Mouse (Mus musculus) MEL (cell line): ENCODE data around the gene Nras. TPM values are rescaled to one million over a fixed set of nuclear protein-coding genes. Genes with fewer than 3 reads are reported as not detected.

ENCODE experiments used
- DNase-seq: peaks from one replicate; pipeline ENCODE4 v3.0.0; 2011; ENCODE audit warnings: low read depth, low spot score
- H3K27ac ChIP-seq: 2 replicates; pipeline ENCODE4 v1.5.1; 2012; ENCODE audit warnings: low read depth, mild to moderate bottlenecking, control low read depth, low read length, moderate library complexity; ENCODE audit not compliant: control insufficient read depth
- H3K27me3 ChIP-seq, 2 experiments: fragments of 150-350 bp in 1 of 2; sonication (generic) in 1 of 2; 2 replicates each; pipeline ENCODE4 v1.6.1; 2012; ENCODE audit warnings: low read length in 2 of 2, mild to moderate bottlenecking in 2 of 2, improper control_type of control experiment in 1 of 2, moderate library complexity in 1 of 2; ENCODE audit not compliant: insufficient read depth in 2 of 2, control insufficient read depth in 1 of 2
- H3K36me3 ChIP-seq, 2 experiments: 2 replicates each; pipeline ENCODE4 v1.6.1; 2012 to 2014; ENCODE audit warnings: low read length in 2 of 2, improper control_type of control experiment in 1 of 2, inconsistent platforms in 1 of 2, mild to moderate bottlenecking in 1 of 2; ENCODE audit not compliant: insufficient read depth in 2 of 2, control insufficient read depth in 1 of 2
- H3K4me1 ChIP-seq, 2 experiments: fragments of 150-350 bp in 1 of 2; sonication (generic) in 1 of 2; 2 replicates each; pipeline ENCODE4 v1.6.1; 2012; ENCODE audit warnings: low read length in 2 of 2, improper control_type of control experiment in 1 of 2, mild to moderate bottlenecking in 1 of 2; ENCODE audit not compliant: insufficient read depth in 2 of 2, control insufficient read depth in 1 of 2
- H3K4me3 ChIP-seq, 2 experiments: fragments of 150-350 bp in 1 of 2; sonication (generic) in 1 of 2; 2 replicates each; pipeline ENCODE4 v1.5.1; 2012; ENCODE audit warnings: low read depth in 2 of 2, low read length in 2 of 2, mild to moderate bottlenecking in 2 of 2, moderate library complexity in 2 of 2, control low read depth in 1 of 2, improper control_type of control experiment in 1 of 2; ENCODE audit not compliant: control insufficient read depth in 1 of 2, insufficient read depth in 1 of 2
- H3K79me2 ChIP-seq: 2 replicates; pipeline ENCODE4 v1.6.1; 2012; ENCODE audit warnings: mild to moderate bottlenecking, low read length, moderate library complexity; ENCODE audit not compliant: control insufficient read depth, poor library complexity, insufficient read depth
- H3K9ac ChIP-seq: 2 replicates; pipeline ENCODE4 v1.6.1; 2012; ENCODE audit warnings: low read depth, mild to moderate bottlenecking, control low read depth, low read length, moderate library complexity; ENCODE audit not compliant: control insufficient read depth, poor library complexity, severe bottlenecking
- H3K9me3 ChIP-seq: fragments of 150-350 bp; sonication (generic); replicated peaks from 2 replicates; pipeline ENCODE4 v1.6.1; 2012; ENCODE audit warnings: mild to moderate bottlenecking, low read length, improper control_type of control experiment, moderate library complexity; ENCODE audit not compliant: insufficient read depth
- CHD1 ChIP-seq: IDR thresholded peaks from 2 replicates; pipeline ENCODE4 v1.6.1; 2012; ENCODE audit warnings: low read depth, mild to moderate bottlenecking, inconsistent platforms, low read length, improper control_type of control experiment
- CHD2 ChIP-seq: IDR thresholded peaks from 2 replicates; pipeline ENCODE4 v1.6.1; 2011; ENCODE audit warnings: low read length, improper control_type of control experiment
- CTCF ChIP-seq, 3 experiments: IDR thresholded peaks in 2 of 3; conservative IDR thresholded peaks in 1 of 3; 2 replicates each; pipeline ENCODE4 v1.5.1; 2011 to 2012; ENCODE audit warnings: low read length in 3 of 3, low read depth in 2 of 3, mild to moderate bottlenecking in 2 of 3, improper control_type of control experiment in 1 of 3, inconsistent platforms in 1 of 3, mixed read lengths in 1 of 3, moderate library complexity in 1 of 3; ENCODE audit not compliant: control insufficient read depth in 1 of 3, insufficient read depth in 1 of 3, poor library complexity in 1 of 3, severe bottlenecking in 1 of 3
- E2F4 ChIP-seq: IDR thresholded peaks from 2 replicates; pipeline ENCODE4 v1.6.1; 2011; ENCODE audit warnings: low read depth, low read length, improper control_type of control experiment, borderline replicate concordance
- ELF1 ChIP-seq: IDR thresholded peaks from 2 replicates; pipeline ENCODE4 v1.6.1; 2014; ENCODE audit warnings: low read depth, mild to moderate bottlenecking, inconsistent platforms, low read length, improper control_type of control experiment, moderate library complexity
- EP300 ChIP-seq, 2 experiments: IDR thresholded peaks; 2 replicates each; pipeline ENCODE4 v1.6.1; 2011; ENCODE audit warnings: improper control_type of control experiment in 2 of 2, low read length in 2 of 2, low read depth in 1 of 2, mild to moderate bottlenecking in 1 of 2
- GABPA ChIP-seq: IDR thresholded peaks from 2 replicates; pipeline ENCODE4 v1.6.1; 2012; ENCODE audit warnings: low read depth, mild to moderate bottlenecking, inconsistent platforms, low read length, improper control_type of control experiment, moderate library complexity
- HCFC1 ChIP-seq: IDR thresholded peaks from 2 replicates; pipeline ENCODE4 v1.6.1; 2012; ENCODE audit warnings: low read depth, mild to moderate bottlenecking, inconsistent platforms, low read length, improper control_type of control experiment, moderate library complexity
- JUND ChIP-seq: IDR thresholded peaks from 2 replicates; pipeline ENCODE4 v1.6.1; 2011; ENCODE audit warnings: low read depth, mild to moderate bottlenecking, improper control_type of control experiment, low read length
- KAT2A ChIP-seq: conservative IDR thresholded peaks from 2 replicates; pipeline ENCODE4 v1.6.1; 2012; ENCODE audit warnings: low read depth, low read length, improper control_type of control experiment, inconsistent platforms
- MAFK ChIP-seq: IDR thresholded peaks from 2 replicates; pipeline ENCODE4 v1.6.1; 2011; ENCODE audit warnings: low read depth, mild to moderate bottlenecking, low read length, improper control_type of control experiment, borderline replicate concordance
- MAX ChIP-seq: IDR thresholded peaks from 2 replicates; pipeline ENCODE4 v1.6.1; 2011; ENCODE audit warnings: low read length, improper control_type of control experiment
- MAZ ChIP-seq: IDR thresholded peaks from 2 replicates; pipeline ENCODE4 v1.6.1; 2012; ENCODE audit warnings: low read depth, mild to moderate bottlenecking, inconsistent platforms, low read length, improper control_type of control experiment
- MEF2A ChIP-seq: IDR thresholded peaks from 2 replicates; pipeline ENCODE4 v1.6.1; 2014; ENCODE audit warnings: low read depth, mild to moderate bottlenecking, inconsistent platforms, low read length, improper control_type of control experiment; ENCODE audit not compliant: poor library complexity, insufficient replicate concordance, severe bottlenecking; ENCODE audit errors: extremely low read depth
- MXI1 ChIP-seq: IDR thresholded peaks from 2 replicates; pipeline ENCODE4 v1.6.1; 2011; ENCODE audit warnings: mild to moderate bottlenecking, low read depth, low read length, improper control_type of control experiment
- MYB ChIP-seq: IDR thresholded peaks from 2 replicates; pipeline ENCODE4 v1.6.1; 2011; ENCODE audit warnings: mild to moderate bottlenecking, low read depth, low read length, improper control_type of control experiment
- NELFE ChIP-seq: IDR thresholded peaks from 2 replicates; pipeline ENCODE4 v1.6.1; 2011; ENCODE audit warnings: low read depth, low read length, improper control_type of control experiment
- NRF1 ChIP-seq: IDR thresholded peaks from 2 replicates; pipeline ENCODE4 v1.6.1; 2014; ENCODE audit warnings: low read depth, mild to moderate bottlenecking, inconsistent platforms, low read length, improper control_type of control experiment, moderate library complexity; ENCODE audit not compliant: poor library complexity, insufficient read depth, severe bottlenecking
- POLR2A ChIP-seq, 2 experiments: IDR thresholded peaks; 2 replicates each; pipeline ENCODE4 v1.6.1; 2011 to 2012; ENCODE audit warnings: low read length in 2 of 2, mild to moderate bottlenecking in 2 of 2, control low read depth in 1 of 2, improper control_type of control experiment in 1 of 2, low read depth in 1 of 2, moderate library complexity in 1 of 2; ENCODE audit not compliant: control insufficient read depth in 1 of 2, insufficient read depth in 1 of 2, poor library complexity in 1 of 2
- POLR2AphosphoS2 ChIP-seq: IDR thresholded peaks from 2 replicates; pipeline ENCODE4 v1.6.1; 2011; ENCODE audit warnings: low read length, improper control_type of control experiment
- RAD21 ChIP-seq: IDR thresholded peaks from 2 replicates; pipeline ENCODE4 v1.6.1; 2011; ENCODE audit warnings: mild to moderate bottlenecking, low read depth, low read length, improper control_type of control experiment
- RCOR1 ChIP-seq: IDR thresholded peaks from 2 replicates; pipeline ENCODE4 v1.6.1; 2012; ENCODE audit warnings: low read depth, mild to moderate bottlenecking, inconsistent platforms, low read length, improper control_type of control experiment
- SMC3 ChIP-seq: IDR thresholded peaks from 2 replicates; pipeline ENCODE4 v1.6.1; 2011; ENCODE audit warnings: low read depth, low read length, improper control_type of control experiment
- TCF12 ChIP-seq: IDR thresholded peaks from 2 replicates; pipeline ENCODE4 v1.6.1; 2014; ENCODE audit warnings: low read depth, mild to moderate bottlenecking, inconsistent platforms, low read length, improper control_type of control experiment, moderate library complexity
- USF1 ChIP-seq: IDR thresholded peaks from 2 replicates; pipeline ENCODE4 v1.6.1; 2014; ENCODE audit warnings: low read depth, mild to moderate bottlenecking, inconsistent platforms, low read length, improper control_type of control experiment, moderate library complexity
- USF2 ChIP-seq, 2 experiments: IDR thresholded peaks; 2 replicates each; pipeline ENCODE4 v1.6.1; 2011 to 2012; ENCODE audit warnings: improper control_type of control experiment in 2 of 2, low read length in 2 of 2, borderline replicate concordance in 1 of 2, inconsistent platforms in 1 of 2, low read depth in 1 of 2, mild to moderate bottlenecking in 1 of 2; ENCODE audit not compliant: insufficient read depth in 1 of 2
- ZC3H11A ChIP-seq: IDR thresholded peaks from 2 replicates; pipeline ENCODE4 v1.6.1; 2012; ENCODE audit warnings: low read depth, mild to moderate bottlenecking, inconsistent platforms, low read length, improper control_type of control experiment
- ZKSCAN1 ChIP-seq: IDR thresholded peaks from 2 replicates; pipeline ENCODE4 v1.6.1; 2012; ENCODE audit warnings: low read depth, mild to moderate bottlenecking, inconsistent platforms, low read length, improper control_type of control experiment, moderate library complexity
- ZMIZ1 ChIP-seq: IDR thresholded peaks from 2 replicates; pipeline ENCODE4 v1.6.1; 2012; ENCODE audit warnings: low read depth, mild to moderate bottlenecking, inconsistent platforms, low read length, improper control_type of control experiment, moderate library complexity
- ZNF384 ChIP-seq: IDR thresholded peaks from 2 replicates; pipeline ENCODE4 v1.6.1; 2012; ENCODE audit warnings: low read depth, mild to moderate bottlenecking, inconsistent platforms, low read length, improper control_type of control experiment
- polyA plus RNA-seq, 2 experiments: library from polyadenylated mRNA; stranded (reverse) in 1 of 2; unstranded in 1 of 2; fragments of >175 nt in 1 of 2; fragments of >200 nt in 1 of 2; gene quantifications; 2 replicates each; pipeline versions ENCODE4 v1.2.1 to v1.2.4; 2012; ENCODE audit warnings: low replicate concordance in 2 of 2, low read depth in 1 of 2; ENCODE audit not compliant: insufficient read length in 2 of 2, insufficient read depth in 1 of 2, missing spikeins in 1 of 2
- total RNA-seq: library from RNA; depleted of rRNA; stranded (reverse); fragments of 300-350 nt; gene quantifications from 2 replicates; pipeline ENCODE4 v1.2.3, GENCODE M21; 2012

Gene Nras
- total and polyA plus RNA-seq, 3 experiments, result 92.0 to 193 (median 95.3) TPM

- peaks cover 15% of the 10 kb centered on the region for H3K79me2 ChIP-seq
- H3K36me3 ChIP-seq, result peaks cover 33 to 55% of the 10 kb centered on the region in 2 experiments
- H3K4me3 ChIP-seq, result no peak overlapping the region
- 0 out of 2 replicates have a peak overlapping the region, but pooled peaks have one; percentile 14 for H3K27ac ChIP-seq
- peaks cover 5 to 25% of the 10 kb centered on the region in 2 experiments; a peak in 3 of 4 replicates for H3K4me1 ChIP-seq
- H3K9ac ChIP-seq, result no peak overlapping the region
- no peak for DNase-seq
- no peak for TF ChIP-seq MAX
- TF ChIP-seq POLR2A (IDR thresholded peaks at IDR 0.05; ENCODE audit: control insufficient read depth in 1 of 2, insufficient read depth in 1 of 2, low read depth in 1 of 2, low read length in 2 of 2, poor library complexity in 1 of 2), result no peak
- TF ChIP-seq EP300 (IDR thresholded peaks at IDR 0.05; ENCODE audit: low read depth in 1 of 2, low read length in 2 of 2), result no peak
- no peak for TF ChIP-seq CHD1
- TF ChIP-seq MAFK, result no peak
- TF ChIP-seq NELFE, result no peak
- no peak for TF ChIP-seq ZC3H11A
- TF ChIP-seq, all 39 proteins: peak for 0
- no peaks in the 10 kb centered on the region for H3K27me3 ChIP-seq
- no peaks in the 10 kb centered on the region for H3K9me3 ChIP-seq
Observed at GRCm38 (mm10) chr3:103040285-103040684, 17.8 kb upstream of the Nras start.

- Histone ChIP-seq H3K27ac (peak overlapping the region; percentile 76), H3K4me3 (no peak overlapping the region), H3K79me2 (peaks cover 11% of the 10 kb centered on the region), H3K9ac (no peak overlapping the region), H3K4me1 (peaks cover 5 to 25% of the 10 kb centered on the region in 2 experiments; a peak in 3 of 4 replicates), H3K36me3 (peaks cover 33 to 55% of the 10 kb centered on the region in 2 experiments), H3K9me3 (no peaks in the 10 kb centered on the region), H3K27me3 (no peaks in the 10 kb centered on the region)
- peak; percentile 64 for DNase-seq
- TF ChIP-seq CTCF (IDR thresholded peaks at IDR 0.05 in 2 of 3, conservative IDR thresholded peaks at IDR 0.05 in 1 of 3; ENCODE audit: control insufficient read depth in 1 of 3, insufficient read depth in 1 of 3, low read depth in 2 of 3, low read length in 3 of 3, poor library complexity in 1 of 3, severe bottlenecking in 1 of 3) (no peak), ZKSCAN1 (no peak), MYB (no peak), POLR2AphosphoS2 (no peak), RAD21 (no peak), MXI1 (peak; percentile 74), ZNF384 (0 out of 2 replicates have a peak, but pooled peaks have one; percentile 44), POLR2A (IDR thresholded peaks at IDR 0.05; ENCODE audit: control insufficient read depth in 1 of 2, insufficient read depth in 1 of 2, low read depth in 1 of 2, low read length in 2 of 2, poor library complexity in 1 of 2) (no peak), MEF2A (no peak), ZMIZ1 (no peak), USF2 (IDR thresholded peaks at IDR 0.05; ENCODE audit: borderline replicate concordance in 1 of 2, insufficient read depth in 1 of 2, low read depth in 1 of 2, low read length in 2 of 2) (no peak), ZC3H11A (no peak), TCF12 (peak; percentile 88), EP300 (IDR thresholded peaks at IDR 0.05; ENCODE audit: low read depth in 1 of 2, low read length in 2 of 2) (peak; percentile 90 to 91), MAFK (no peak), JUND (no peak), MAZ (no peak), HCFC1 (0 out of 2 replicates have a peak, but pooled peaks have one; percentile 11), RCOR1 (peak; percentile 63; the same call in 1 of the 2 replicates), USF1 (no peak), SMC3 (no peak), ELF1 (no peak), GABPA (no peak), CHD1 (no peak), CHD2 (no peak), E2F4 (no peak), MAX (no peak), KAT2A (no peak), NRF1 (no peak)
Observed at GRCm38 (mm10) chr3:103040861-103041379, 17.2 kb upstream of the Nras start.
